Mouse (Mus musculus) macrophage (primary cell): Measurements from ENCODE around the gene Prss41. TPM values are rescaled to one million over a fixed set of nuclear protein-coding genes. Genes with fewer than 3 reads are reported as not detected.

Experiments used
- H3K27ac ChIP-seq: fragments of 350-480 bp; formaldehyde crosslinking; 2 replicates; pipeline ENCODE4 v1.9.0; 2021
- H3K36me3 ChIP-seq: fragments of 350-480 bp; formaldehyde crosslinking; 2 replicates; pipeline ENCODE4 v1.9.0; 2021; ENCODE audit errors: inconsistent target
- H3K4me3 ChIP-seq: fragments of 350-480 bp; formaldehyde crosslinking; 2 replicates; pipeline ENCODE4 v1.9.0; 2021; ENCODE audit errors: inconsistent target
- H3K79me2 ChIP-seq: fragments of 350-480 bp; formaldehyde crosslinking; 2 replicates; pipeline ENCODE4 v1.9.0; 2021; ENCODE audit errors: inconsistent target
- WGBS: methylation state at CpG from one replicate; pipeline ENCODE4 v1.1.7; 2026; ENCODE audit warnings: inconsistent platforms; ENCODE audit not compliant: missing documents; 5-methylcytosine and 5-hydroxymethylcytosine counted together
- polyA plus RNA-seq: library from polyadenylated mRNA; stranded (reverse); fragments of 250-400 nt; gene quantifications from 3 replicates; pipeline ENCODE4 v1.2.4, GENCODE M21; 2018; ENCODE audit warnings: inconsistent platforms

Prss41 gene
- polyA plus RNA-seq, 1 experiment from 2014 or later, result not detected

DNA sequence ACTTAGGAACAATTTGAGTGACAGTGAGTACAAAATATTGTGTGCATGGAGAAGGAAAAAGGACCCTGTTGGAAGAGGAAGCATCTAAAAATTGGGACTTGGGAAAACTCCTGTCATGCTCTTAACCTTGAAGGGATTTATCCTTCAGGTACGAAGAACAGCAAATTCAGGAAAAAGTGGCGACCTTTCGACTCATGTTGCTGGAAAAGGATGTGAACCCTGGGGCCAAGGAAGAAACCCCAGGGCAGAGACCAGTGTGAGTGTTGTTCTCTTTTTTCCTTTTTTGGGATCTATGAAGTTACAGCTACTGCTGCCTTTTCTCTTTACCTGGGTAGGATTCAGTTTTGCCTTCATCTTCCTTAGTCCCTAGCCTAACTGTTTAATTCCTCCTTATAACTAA is 36.1 kb downstream of the Prss41 start:
- Histone ChIP-seq H3K36me3 (peaks cover 54% of the 10 kb centered on the region), H3K79me2 (peaks cover 94% of the 10 kb centered on the region), H3K27ac (no peak overlapping the region), H3K4me3 (no peak overlapping the region)
- WGBS, result 81% methylated on average over 3 of the region's 3 CpGs

DNA sequence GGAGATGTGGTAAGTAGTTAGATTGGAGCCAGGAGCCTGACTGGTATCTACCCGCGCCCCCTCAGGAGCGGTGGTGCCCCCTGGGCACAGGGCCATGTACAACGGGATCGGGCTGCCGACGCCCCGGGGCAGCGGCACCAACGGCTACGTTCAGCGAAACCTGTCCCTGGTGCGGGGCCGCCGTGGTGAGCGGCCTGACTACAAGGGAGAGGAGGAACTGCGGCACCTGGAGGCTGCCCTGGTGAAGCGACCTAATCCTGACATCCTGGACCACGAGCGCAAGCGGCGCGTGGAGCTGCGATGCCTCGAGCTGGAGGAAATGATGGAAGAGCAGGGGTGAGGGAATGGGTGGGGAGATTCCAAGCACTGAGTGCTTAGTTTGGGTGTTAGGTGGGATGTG is 37.1 kb downstream of the Prss41 start:
- WGBS, result 73% methylated on average over 12 of the region's 25 CpGs
- H3K36me3 ChIP-seq, result peaks cover 43% of the 10 kb centered on the region
- H3K79me2 ChIP-seq, result peaks cover 83% of the 10 kb centered on the region
- no peak overlapping the region for H3K4me3 ChIP-seq
- no peak overlapping the region for H3K27ac ChIP-seq

DNA sequence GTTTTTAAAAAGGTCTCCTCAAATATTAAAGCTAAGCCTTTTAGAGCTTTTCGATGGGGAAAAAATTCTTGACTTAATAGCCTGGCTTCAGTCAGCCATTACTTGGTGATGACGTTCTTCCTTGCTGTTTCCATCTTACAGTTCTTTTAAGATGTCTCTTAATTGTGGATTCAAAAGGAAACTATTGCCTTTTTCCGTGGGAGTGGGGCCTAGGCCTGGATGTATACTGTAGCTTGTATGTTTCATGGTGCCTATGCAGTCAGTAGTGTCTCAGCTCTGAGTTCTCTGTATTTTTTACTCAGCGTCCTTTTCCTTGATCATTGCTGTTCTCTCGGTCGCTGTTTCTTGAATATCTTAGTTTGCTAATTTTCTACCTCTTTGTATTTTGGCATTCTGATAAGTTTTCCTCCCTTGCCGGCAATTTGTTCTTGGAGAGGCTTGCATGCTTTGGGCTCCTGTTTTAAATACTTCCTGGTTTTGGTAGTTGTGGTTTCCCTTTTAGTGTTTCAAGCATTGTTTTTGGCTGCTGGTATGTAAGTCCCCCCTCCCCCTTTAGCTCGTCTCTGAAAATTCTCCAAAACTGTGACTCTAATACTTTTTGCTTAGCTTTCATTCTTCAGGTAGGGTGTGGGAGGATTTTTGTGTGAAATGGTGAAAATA is 39.4 kb downstream of the Prss41 start:
- peak overlapping the region; percentile 79 for H3K4me3 ChIP-seq
- 0% methylated on average over 8 of the region's 8 CpGs for WGBS
- peak overlapping the region; percentile 59 for H3K27ac ChIP-seq
- H3K79me2 ChIP-seq, result peaks cover 61% of the 10 kb centered on the region
- peaks cover 23% of the 10 kb centered on the region for H3K36me3 ChIP-seq

DNA sequence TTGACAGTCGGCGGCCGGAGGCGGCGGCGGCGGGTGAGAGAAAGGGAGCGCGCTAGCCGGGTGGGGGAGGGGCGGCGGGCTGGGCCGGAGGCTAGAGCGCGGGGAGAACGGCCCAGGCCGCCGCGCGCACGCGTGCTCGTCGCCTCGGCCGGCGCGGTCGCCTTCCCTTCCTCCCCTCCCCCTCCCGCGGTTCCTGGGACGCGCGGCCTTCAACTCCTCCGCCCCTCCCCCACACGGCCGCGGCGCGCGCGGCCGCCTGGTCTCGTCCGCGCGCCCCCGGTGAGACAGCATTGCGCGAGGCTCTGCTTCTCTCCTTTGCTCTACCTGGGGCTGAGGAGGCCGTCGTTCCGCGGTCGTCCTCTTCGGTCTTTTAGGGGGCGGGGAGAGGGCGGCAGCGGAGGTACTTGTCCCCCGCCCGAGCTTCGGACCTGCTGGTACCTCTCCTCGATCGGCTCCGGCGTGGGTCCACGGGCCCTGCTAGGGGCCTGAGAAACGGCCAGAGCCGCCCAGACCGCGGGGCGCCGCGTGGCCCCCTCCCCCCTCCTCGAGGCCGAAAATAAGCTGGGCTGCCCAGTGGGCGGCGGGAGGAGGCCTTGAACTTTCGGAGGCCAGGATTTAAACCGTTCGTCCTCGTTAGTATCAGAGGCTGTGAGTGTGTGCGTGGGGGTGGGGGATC is 40.5 kb downstream of the Prss41 start:
- Histone ChIP-seq H3K79me2 (peaks cover 51% of the 10 kb centered on the region), H3K36me3 (peaks cover 13% of the 10 kb centered on the region), H3K27ac (peak overlapping the region; percentile 59), H3K4me3 (peak overlapping the region; percentile 79)
- 1% methylated on average over 70 of the region's 83 CpGs for WGBS

DNA sequence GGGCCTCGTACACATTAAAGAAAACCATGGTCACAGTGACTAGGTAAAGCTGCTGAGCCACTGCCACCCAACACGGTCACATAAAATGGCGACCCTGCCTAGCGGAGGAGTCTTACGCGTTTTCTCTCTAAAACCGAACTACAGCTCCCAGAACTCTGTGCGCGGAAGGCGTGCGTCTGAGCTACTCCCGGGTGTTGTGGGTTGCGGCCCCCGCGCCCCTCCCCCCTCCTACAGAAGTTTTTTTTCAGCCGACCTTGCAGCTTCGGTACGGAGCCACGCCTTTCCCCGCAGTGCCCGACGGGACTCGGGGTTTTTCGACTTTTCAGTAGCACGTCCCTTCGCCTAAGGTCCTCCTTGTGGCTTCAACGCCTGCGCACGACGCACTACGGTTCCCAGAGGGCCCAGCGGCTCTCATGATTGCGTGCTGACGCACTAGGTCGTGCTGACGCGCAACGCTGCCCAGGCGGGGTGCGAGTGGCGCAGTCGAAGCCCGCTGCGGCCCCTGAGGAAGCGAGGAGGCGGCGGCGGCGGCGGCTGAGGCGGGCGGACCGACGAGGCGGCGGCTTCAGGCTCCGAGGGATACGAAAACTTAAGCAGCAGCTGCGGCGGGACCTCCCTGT is 41.1 kb downstream of the Prss41 start:
- Histone ChIP-seq H3K36me3 (peaks cover 6% of the 10 kb centered on the region; the same call in 1 of the 2 replicates), H3K4me3 (peak overlapping the region; percentile 45), H3K27ac (peak overlapping the region; percentile 80), H3K79me2 (peaks cover 44% of the 10 kb centered on the region)
- under 1% methylated on average over 59 of the region's 60 CpGs for WGBS

DNA sequence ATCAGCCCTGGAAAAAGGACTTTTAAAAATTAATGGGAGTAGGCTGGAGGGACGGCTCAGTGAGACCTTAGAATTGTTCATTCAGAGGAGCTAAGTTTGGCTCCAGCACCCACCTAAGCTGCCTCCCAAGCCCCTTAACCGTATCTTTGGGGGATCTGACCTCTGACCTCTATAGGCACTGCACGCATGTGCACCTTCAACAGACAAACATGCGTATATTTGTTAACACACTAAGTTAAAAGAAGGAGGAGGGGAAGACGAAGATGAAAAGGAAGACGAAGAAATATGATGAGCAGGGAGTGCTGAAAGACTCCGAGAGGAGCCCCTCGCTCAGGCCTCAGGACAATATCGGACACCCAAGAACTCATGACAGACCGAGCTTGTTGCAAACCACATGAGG is 42.3 kb downstream of the Prss41 start:
- no peak overlapping the region for H3K27ac ChIP-seq
- 91% methylated on average over 9 of the region's 10 CpGs for WGBS
- H3K79me2 ChIP-seq, result peaks cover 32% of the 10 kb centered on the region
- H3K4me3 ChIP-seq, result no peak overlapping the region
- no peaks in the 10 kb centered on the region for H3K36me3 ChIP-seq

DNA sequence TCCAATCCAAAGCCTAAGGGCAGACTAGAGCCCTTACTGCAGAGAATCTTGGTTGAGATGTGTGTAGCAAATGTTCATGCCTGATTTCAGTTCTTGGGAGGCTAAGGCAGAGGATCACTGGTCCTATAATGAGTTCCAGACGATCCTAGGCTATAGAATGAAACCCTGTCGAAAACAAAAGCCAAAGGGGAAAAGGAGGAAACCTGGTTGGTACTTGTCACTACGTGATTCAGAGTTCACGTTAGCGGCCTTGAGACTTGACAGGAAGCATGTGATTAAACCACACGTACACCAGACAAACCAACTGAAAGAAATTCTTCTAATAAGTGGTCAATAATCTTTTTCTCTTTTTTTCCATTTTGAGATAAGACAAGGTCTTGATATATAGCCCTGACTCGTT is 46.7 kb downstream of the Prss41 start:
- Histone ChIP-seq H3K4me3 (no peak overlapping the region), H3K27ac (no peak overlapping the region), H3K79me2 (no peaks in the 10 kb centered on the region), H3K36me3 (no peaks in the 10 kb centered on the region)
- WGBS, result 25% methylated on average over 7 of the region's 7 CpGs

DNA sequence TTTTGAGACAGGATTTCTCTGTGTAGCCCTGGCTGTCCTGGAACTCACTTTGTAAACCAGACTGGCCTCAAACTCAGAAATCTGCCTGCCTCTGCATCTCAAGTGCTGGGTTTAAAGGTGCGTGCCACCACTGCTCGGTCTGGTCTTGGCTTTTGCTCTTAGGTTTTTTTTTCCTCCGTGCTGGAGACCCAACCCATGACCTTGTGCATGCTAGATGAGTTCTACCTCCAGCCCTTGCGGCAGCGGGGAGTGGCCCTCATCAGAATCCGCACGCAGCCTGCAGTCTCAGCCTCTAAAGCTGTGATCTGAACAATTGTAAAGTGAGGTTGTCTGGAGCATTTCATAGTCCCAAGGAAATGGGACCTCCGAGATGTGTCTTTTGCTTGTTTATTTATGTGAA is 48.6 kb downstream of the Prss41 start:
- no peak overlapping the region for H3K27ac ChIP-seq
- no peaks in the 10 kb centered on the region for H3K79me2 ChIP-seq
- no peaks in the 10 kb centered on the region for H3K36me3 ChIP-seq
- no peak overlapping the region for H3K4me3 ChIP-seq
- 94% methylated on average over 8 of the region's 8 CpGs for WGBS

DNA sequence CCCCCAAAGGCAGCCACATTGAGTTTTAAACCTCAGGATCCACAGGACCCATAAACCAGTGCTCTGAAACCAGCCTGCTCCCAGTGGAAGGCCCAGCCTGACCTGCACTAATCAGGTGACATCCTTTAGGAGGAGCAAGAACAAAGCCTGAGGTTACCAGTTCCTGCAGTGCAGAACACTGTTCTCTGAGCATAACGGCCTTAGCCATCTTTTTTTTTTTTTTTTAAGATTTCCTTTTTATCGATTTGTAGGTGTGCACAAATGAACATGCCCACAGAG is 53.0 kb downstream of the Prss41 start:
- WGBS, result 7% methylated on average over 2 of the region's 2 CpGs
- H3K4me3 ChIP-seq, result peak overlapping the region; percentile 33
- no peaks in the 10 kb centered on the region for H3K79me2 ChIP-seq
- no peaks in the 10 kb centered on the region for H3K36me3 ChIP-seq
- no peak overlapping the region for H3K27ac ChIP-seq

DNA sequence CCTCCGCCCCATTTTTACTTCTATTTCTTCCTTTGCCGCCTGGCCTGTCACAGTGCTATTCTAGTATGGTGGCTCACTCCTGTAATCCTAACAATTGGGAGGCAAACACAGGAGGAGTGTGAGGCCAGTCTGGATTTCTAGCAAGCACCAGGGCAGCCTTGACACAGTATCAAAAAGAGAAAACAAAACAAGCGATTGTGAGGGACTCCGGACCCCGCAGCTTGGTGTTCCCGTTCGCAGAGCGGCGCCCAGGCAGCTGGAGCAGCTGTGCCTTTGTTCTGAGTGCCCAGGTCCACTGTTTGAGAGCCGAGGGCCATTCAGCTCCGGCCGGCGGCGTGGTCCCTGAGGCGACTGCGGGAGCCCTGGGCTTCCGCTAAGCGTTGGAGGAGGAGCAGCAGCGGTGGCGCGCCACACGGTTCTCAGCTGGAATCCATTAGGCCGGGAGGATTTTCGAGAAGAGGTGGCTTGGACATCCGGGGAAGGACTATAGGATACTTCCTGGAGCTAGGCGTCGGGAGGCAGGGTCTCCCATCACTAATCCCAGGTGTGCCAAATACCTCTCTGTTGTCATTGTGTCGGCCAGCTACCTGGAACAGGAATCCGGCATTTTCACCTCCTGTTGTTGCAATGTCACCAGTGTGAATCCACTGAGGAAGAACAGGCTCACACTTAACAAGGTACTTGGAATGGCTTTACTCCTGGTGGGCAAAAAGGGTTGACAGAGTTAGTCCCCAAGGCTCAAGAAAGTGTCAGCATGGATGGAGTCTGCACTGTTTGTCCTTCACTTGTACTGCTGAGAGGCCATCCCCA is 53.5 kb downstream of the Prss41 start, which contains the start of gene Srrm2:
Srrm2 (plus strand) TSS at position 264 of the 810 bp plus-strand sequence.
- no peaks in the 10 kb centered on the region for H3K79me2 ChIP-seq
- peak within 1 kb of the TSS; percentile 33 for H3K27ac ChIP-seq
- peak within 1 kb of the TSS; percentile 33 for H3K4me3 ChIP-seq
- WGBS, result 1% methylated on average over 28 of the region's 29 CpGs
- no peaks in the 10 kb centered on the region for H3K36me3 ChIP-seq

DNA sequence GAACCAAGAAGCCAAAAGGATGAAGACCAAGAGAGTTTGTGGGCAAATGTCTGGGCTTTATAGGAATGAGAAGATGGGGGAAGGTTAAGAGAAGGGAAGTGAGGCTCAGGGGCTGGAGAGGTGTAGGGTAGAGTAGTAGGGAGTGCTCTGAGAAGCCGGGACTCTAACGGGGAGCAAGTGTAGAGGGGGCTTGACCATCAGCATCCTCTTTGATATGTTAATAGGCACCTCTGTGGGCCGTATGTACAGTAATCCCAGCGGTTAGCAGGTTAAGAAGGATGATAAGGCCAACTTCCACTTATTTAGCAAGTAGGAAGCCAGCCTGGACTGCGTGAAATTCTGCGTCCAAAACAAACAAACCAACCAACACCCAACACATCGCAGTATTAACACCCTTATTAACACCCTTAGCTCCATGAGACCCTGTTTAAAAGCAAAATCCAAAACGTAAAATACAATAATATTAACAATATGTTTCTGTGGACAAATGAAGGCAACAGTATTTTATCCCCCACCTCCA is 54.2 kb downstream of the Prss41 start:
- Histone ChIP-seq H3K27ac (peak overlapping the region; percentile 33), H3K79me2 (no peaks in the 10 kb centered on the region), H3K4me3 (peak overlapping the region; percentile 33), H3K36me3 (no peaks in the 10 kb centered on the region)
- 12% methylated on average over 8 of the region's 8 CpGs for WGBS

DNA sequence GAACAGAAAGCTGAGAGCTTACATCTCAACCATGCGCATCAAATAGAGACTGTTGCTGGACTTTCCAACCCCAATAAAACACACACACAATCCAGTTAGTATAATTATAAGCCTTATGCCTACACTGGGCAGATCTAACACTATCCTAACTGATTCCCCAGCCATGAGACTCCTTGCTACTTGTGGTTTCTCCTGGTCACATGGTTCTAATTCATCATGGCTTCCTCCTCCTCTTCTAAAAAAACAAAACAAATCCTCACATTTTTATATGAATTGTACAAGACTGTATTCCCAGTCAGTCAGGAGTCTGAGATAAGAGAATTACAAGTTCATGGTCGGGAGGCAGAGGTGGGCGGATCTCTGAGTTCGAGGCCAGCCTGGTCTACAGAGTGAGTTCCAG is 55.0 kb downstream of the Prss41 start:
- no peaks in the 10 kb centered on the region for H3K79me2 ChIP-seq
- WGBS, result 96% methylated on average over 4 of the region's 4 CpGs
- H3K36me3 ChIP-seq, result no peaks in the 10 kb centered on the region
- H3K4me3 ChIP-seq, result no peak overlapping the region
- no peak overlapping the region for H3K27ac ChIP-seq
